Mouse (Mus musculus) hindbrain, embryonic 14.5 days (tissue): ENCODE results near the gene Capn11. TPM values are rescaled to one million over a fixed set of nuclear protein-coding genes. Genes with fewer than 3 reads are reported as not detected.

ENCODE experiments used
- ATAC-seq: fragments of 200-750 bp; cut with Nextera tagmentation; 2 replicates; pipeline ENCODE4 v1.8.0; 2017; ENCODE audit warnings: moderate number of reproducible peaks, mild to moderate bottlenecking, moderate TSS enrichment, moderate library complexity; ENCODE audit not compliant: low FRiP score
- DNase-seq: peaks from one replicate; pipeline ENCODE4 v3.0.0-alpha.2; 2015; ENCODE audit warnings: low spot score
- H3K27ac ChIP-seq: fragments of 300-500 bp; sonication (generic); 2 replicates; pipeline ENCODE4 v1.5.1; 2014; ENCODE audit warnings: mild to moderate bottlenecking, moderate library complexity
- H3K27me3 ChIP-seq: fragments of 300-500 bp; sonication (generic); 2 replicates; pipeline ENCODE4 v1.6.1; 2014; ENCODE audit warnings: mild to moderate bottlenecking, low read length, mixed read lengths; ENCODE audit not compliant: control insufficient read depth, insufficient read depth
- H3K36me3 ChIP-seq: fragments of 300-500 bp; sonication (generic); replicated peaks from 2 replicates; pipeline ENCODE4 v1.6.1; 2014; ENCODE audit not compliant: control insufficient read depth, insufficient read depth
- H3K4me1 ChIP-seq: fragments of 300-500 bp; sonication (generic); replicated peaks from 2 replicates; pipeline ENCODE4 v1.6.1; 2014; ENCODE audit warnings: antibody characterized with exemption, low read length, mixed read lengths; ENCODE audit not compliant: control insufficient read depth, insufficient read depth
- H3K4me2 ChIP-seq: fragments of 300-500 bp; sonication (generic); replicated peaks from 2 replicates; pipeline ENCODE4 v1.6.1; 2014; ENCODE audit warnings: mild to moderate bottlenecking, moderate library complexity
- H3K4me3 ChIP-seq: fragments of 300-500 bp; sonication (generic); replicated peaks from 2 replicates; pipeline ENCODE4 v1.5.1; 2014; ENCODE audit warnings: mild to moderate bottlenecking, low read length
- H3K9ac ChIP-seq: fragments of 300-500 bp; sonication (generic); 2 replicates; pipeline ENCODE4 v1.6.1; 2014
- H3K9me3 ChIP-seq: fragments of 300-500 bp; sonication (generic); 2 replicates; pipeline ENCODE4 v1.6.1; 2016; ENCODE audit warnings: low read length; ENCODE audit not compliant: control insufficient read depth
- WGBS: fragments of 180-500 bp; shearing (Covaris S2); extraction: QIAGEN DNeasy Blood & Tissue Kit; methylation state at CpG from one replicate; pipeline ENCODE4 v1.1.7; 2014; 5-methylcytosine and 5-hydroxymethylcytosine counted together
- polyA plus RNA-seq: library from polyadenylated mRNA; unstranded; fragments of >200 nt; fragmentation: Nextera tagmentation; extraction: Ambion mirVana; gene quantifications from 2 replicates; pipeline ENCODE4 v1.2.1, GENCODE M21; 2014

Capn11 gene
- polyA plus RNA-seq, 1 experiment from 2014 or later, result 2.3 TPM

DNA sequence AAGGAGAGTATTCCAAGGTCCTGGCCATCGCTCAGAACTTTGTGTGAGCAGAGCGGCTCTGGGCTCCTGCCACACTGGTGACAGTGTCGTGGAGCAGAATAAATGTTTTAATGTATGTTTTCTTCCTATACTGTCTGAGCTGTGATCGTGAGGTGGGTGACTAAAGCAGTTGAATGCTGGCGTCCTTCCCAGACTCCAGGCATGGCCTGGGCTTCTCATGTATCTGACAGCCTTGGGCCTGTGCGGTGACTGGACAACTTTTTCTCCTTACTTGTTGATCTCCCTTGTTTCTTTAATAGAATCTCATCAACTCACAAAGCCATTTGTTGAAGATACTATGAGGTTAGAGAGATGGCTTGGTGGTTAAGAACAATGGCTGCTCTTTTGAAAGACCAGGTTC, 39.2 kb upstream of the Capn11 start:
- no peaks in the 10 kb centered on the region for H3K27me3 ChIP-seq
- 89% methylated on average over 6 of the region's 6 CpGs for WGBS
- no peak overlapping the region for H3K4me3 ChIP-seq
- H3K9ac ChIP-seq, result no peak overlapping the region
- H3K4me1 ChIP-seq, result no peaks in the 10 kb centered on the region
- no peaks in the 10 kb centered on the region for H3K9me3 ChIP-seq
- no peak overlapping the region for H3K27ac ChIP-seq
- DNase-seq, result no peak
- no peak for ATAC-seq
- peaks cover 22% of the 10 kb centered on the region for H3K36me3 ChIP-seq
- H3K4me2 ChIP-seq, result no peak overlapping the region

DNA sequence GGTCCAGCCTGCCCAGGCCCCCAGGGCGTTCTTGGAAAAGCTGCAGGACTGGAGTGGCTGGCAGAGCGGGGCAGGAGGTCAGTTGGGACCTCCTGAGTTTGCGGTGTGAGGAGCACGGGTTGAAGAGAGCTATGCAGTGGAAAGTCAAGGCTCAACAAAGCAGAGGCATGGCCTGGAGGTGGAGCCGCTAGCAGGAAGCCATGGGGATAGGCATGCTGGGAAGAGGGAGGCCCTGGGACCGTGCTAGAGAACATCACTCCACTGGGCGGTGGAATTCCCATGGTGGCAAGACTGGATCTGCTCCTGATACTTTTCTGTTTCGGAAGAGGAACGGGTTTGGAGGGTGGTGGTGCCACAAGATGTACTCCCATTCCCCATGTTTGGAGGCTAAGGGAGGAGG, 37.9 kb upstream of the Capn11 start:
- H3K9ac ChIP-seq, result no peak overlapping the region
- no peaks in the 10 kb centered on the region for H3K4me1 ChIP-seq
- 91% methylated on average over 9 of the region's 9 CpGs for WGBS
- H3K4me3 ChIP-seq, result no peak overlapping the region
- no peak for DNase-seq
- no peak for ATAC-seq
- no peak overlapping the region for H3K27ac ChIP-seq
- H3K4me2 ChIP-seq, result no peak overlapping the region
- peaks cover 22% of the 10 kb centered on the region for H3K36me3 ChIP-seq
- no peaks in the 10 kb centered on the region for H3K27me3 ChIP-seq
- no peaks in the 10 kb centered on the region for H3K9me3 ChIP-seq

DNA sequence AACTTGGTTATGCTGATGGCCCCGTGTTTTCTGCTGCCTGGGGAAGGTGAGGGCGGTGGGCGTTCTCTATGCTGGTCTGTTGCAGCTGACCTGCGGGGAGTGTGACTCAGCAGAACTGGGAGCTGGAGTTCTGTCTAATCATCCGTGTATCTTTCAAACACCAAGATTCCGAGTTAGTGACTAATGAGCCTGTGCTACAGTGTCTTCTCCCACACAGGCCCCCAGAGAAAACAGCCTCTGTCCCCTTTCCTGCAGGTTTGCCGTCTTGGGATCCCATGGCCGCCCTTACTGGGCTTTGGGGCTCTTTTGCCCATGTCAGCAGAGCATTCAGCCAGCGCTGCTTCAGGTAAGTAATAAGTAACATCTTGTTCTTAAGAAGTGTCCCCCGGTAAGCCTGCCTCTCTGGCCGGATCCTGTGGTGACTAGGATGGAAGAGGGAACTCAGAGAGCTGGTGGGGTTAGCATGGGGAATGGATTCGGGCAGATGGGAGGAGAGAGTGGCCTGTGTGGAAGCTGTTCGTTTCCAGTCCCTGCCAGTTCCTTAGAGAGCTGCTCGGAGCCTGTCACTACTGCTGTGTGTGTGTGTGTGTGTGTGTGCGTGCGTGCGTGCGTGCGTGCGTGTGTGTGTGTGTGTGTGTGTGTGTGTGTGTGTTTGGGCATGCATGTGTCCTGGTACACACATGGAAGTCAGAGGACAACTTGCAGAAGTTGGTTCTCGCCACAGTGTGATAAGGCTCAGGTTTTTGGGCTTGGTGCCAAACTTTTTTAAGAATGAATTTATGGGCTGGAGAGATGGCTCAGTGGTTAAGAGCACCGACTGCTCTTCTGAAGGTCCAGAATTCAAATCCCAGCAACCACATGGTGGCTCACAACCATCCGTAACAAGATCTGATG, 36.3 kb upstream of the Capn11 start:
- ATAC-seq (no peak), DNase-seq (no peak)
- Histone ChIP-seq H3K4me3 (no peak overlapping the region), H3K36me3 (peaks cover 22% of the 10 kb centered on the region), H3K9ac (no peak overlapping the region), H3K4me1 (no peaks in the 10 kb centered on the region), H3K9me3 (no peaks in the 10 kb centered on the region), H3K27ac (no peak overlapping the region), H3K27me3 (no peaks in the 10 kb centered on the region), H3K4me2 (no peak overlapping the region)
- WGBS, result 73% methylated on average over 23 of the region's 23 CpGs

DNA sequence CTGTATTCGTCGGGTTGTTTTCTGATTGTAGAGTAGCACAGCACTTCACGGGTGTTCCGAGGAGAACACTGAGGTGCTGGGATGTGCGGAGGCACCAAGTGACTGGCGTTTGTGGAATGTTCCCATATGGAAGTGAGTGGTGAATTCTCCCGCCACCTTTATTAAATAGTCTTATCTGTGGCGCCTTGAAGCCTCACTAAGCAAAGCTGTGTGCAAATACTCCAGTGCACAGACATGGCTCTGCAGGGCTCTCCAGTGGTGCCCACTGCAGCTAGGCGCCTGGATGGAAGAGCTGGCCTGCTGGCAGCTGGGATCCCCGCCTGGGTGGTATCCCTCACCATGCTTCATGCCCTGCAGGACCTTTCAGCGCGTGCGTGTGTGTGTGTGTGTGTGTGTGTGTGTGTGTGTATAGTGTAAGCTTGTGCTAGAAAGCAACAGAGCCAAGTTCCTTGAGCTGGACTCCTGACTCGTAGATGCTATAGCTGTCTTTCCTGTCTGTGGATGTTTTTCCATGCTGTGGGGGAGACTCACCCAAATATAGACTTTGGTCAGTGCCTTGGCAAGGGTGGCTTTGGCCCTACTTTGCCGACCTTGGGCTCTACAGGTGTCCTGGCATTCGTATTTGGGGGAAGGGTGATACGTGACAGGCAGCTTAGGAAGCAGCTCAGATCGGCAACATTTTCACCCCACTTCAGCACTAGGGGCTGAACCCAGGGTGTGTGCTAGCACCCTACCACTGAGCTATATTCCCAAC, 34.9 kb upstream of the Capn11 start:
- Histone ChIP-seq H3K4me2 (no peak overlapping the region), H3K36me3 (peaks cover 18% of the 10 kb centered on the region), H3K4me3 (no peak overlapping the region), H3K9me3 (no peaks in the 10 kb centered on the region), H3K27ac (no peak overlapping the region), H3K4me1 (no peaks in the 10 kb centered on the region), H3K9ac (no peak overlapping the region), H3K27me3 (no peaks in the 10 kb centered on the region)
- WGBS, result 85% methylated on average over 18 of the region's 18 CpGs
- ATAC-seq, result no peak
- DNase-seq, result no peak

DNA sequence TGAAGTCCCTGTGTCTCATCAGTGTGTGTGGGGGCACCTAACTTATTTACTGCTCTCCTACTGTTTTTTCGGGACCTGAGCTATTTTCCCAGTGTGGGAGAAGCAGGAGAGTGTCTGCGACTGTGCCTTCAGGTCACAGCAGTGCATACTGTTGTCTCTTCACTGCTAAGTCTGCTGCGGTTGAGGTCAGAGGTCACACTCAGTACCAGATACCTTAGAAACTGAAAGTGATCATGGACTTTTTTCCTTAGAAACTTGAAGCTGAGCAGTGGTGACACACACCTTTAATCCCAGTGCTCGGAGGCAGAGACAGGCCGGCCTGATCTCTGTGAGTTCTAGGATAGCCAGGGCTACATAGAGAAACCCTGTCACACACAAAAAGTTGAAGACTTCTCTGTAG, 33.0 kb upstream of the Capn11 start:
- Histone ChIP-seq H3K4me2 (no peak overlapping the region), H3K4me3 (no peak overlapping the region), H3K27ac (no peak overlapping the region), H3K27me3 (no peaks in the 10 kb centered on the region), H3K4me1 (peaks cover 4% of the 10 kb centered on the region), H3K36me3 (peaks cover 7% of the 10 kb centered on the region; the same call in 1 of the 2 replicates), H3K9ac (no peak overlapping the region), H3K9me3 (no peaks in the 10 kb centered on the region)
- 82% methylated on average over 5 of the region's 5 CpGs for WGBS
- ATAC-seq (no peak), DNase-seq (no peak)

DNA sequence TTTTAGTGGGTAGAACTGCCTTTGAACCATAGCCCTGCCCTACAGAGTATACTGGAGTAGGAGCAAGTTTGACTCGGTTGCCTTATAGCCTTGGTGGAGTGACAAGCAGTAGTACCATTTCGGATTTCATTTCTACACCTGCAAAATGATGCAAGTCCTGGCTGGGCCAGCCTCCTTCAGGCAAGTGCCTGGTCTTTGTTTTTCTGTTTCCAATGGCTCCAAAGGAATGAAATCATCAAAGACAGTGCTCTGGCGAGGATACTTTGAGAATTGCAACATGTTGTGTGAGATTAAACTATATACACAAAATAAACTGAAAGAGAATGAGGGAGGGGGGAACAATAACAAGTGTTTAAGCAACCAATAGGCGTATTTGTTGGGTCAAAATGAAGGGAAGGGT, 30.9 kb upstream of the Capn11 start:
- WGBS, result 95% methylated on average over 4 of the region's 4 CpGs
- no peak overlapping the region for H3K4me2 ChIP-seq
- H3K27ac ChIP-seq, result no peak overlapping the region
- no peak overlapping the region for H3K9ac ChIP-seq
- no peak for ATAC-seq
- no peak overlapping the region for H3K4me3 ChIP-seq
- no peak for DNase-seq
- no peaks in the 10 kb centered on the region for H3K27me3 ChIP-seq
- H3K9me3 ChIP-seq, result no peaks in the 10 kb centered on the region
- no peaks in the 10 kb centered on the region for H3K36me3 ChIP-seq
- peaks cover 10% of the 10 kb centered on the region for H3K4me1 ChIP-seq

DNA sequence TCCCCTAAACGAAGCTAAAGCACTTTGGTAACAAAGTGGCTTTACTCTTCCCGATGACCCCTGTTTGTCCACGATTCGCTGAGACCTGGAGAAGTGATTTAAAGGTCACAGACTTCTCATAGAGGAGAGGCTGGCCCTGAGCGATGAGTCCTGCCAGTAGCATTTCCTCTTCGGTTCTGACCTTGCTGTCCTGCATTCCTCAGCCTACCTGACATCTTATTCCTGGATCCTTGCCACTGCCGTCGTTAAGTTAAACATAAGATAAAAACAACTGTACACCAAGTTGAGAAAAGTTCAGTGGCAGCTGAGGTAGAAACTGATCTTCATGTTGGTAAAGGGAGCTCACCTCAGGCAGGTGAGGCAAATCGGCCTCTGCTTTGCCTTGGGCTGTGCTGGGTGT, 30.0 kb upstream of the Capn11 start:
- Histone ChIP-seq H3K4me1 (peaks cover 17% of the 10 kb centered on the region), H3K4me2 (no peak overlapping the region), H3K36me3 (no peaks in the 10 kb centered on the region), H3K27me3 (no peaks in the 10 kb centered on the region), H3K4me3 (no peak overlapping the region), H3K9me3 (no peaks in the 10 kb centered on the region), H3K27ac (no peak overlapping the region), H3K9ac (no peak overlapping the region)
- DNase-seq, result no peak
- ATAC-seq, result no peak
- 94% methylated on average over 9 of the region's 9 CpGs for WGBS

DNA sequence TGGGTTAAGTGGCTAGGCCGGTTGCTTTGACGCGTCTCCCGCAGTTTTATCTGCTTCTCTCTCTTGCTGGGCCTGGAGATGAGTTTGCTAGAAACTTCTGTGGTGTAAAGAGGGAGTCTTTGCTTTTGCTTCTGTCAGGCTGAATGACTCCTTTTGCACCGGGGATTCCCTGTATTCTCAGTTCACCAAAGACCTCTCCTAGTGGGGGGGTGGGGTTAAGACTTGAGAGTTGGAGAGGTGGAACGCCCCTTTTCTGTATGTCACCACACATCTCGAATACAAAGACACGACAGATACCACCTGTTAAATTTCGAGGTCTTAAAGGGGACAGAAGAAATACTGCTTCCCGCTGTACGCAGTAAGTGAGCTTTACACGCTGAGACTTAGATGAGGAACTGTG, 27.6 kb upstream of the Capn11 start, which contains the start of gene Tmem63b:
TSS of gene Tmem63b (minus strand) at position 190 of the 400 bp plus-strand sequence.
- Histone ChIP-seq H3K9ac (peak within 1 kb of the TSS; percentile 92), H3K4me2 (peak within 1 kb of the TSS; percentile 75), H3K4me3 (peak within 1 kb of the TSS; percentile 84), H3K9me3 (no peaks in the 10 kb centered on the region), H3K4me1 (peaks cover 24% of the 10 kb centered on the region), H3K27me3 (no peaks in the 10 kb centered on the region), H3K27ac (peak within 1 kb of the TSS; percentile 93), H3K36me3 (no peaks in the 10 kb centered on the region)
- ATAC-seq (no peak), DNase-seq (no peak)
- WGBS, result 12% methylated on average over 12 of the region's 12 CpGs

DNA sequence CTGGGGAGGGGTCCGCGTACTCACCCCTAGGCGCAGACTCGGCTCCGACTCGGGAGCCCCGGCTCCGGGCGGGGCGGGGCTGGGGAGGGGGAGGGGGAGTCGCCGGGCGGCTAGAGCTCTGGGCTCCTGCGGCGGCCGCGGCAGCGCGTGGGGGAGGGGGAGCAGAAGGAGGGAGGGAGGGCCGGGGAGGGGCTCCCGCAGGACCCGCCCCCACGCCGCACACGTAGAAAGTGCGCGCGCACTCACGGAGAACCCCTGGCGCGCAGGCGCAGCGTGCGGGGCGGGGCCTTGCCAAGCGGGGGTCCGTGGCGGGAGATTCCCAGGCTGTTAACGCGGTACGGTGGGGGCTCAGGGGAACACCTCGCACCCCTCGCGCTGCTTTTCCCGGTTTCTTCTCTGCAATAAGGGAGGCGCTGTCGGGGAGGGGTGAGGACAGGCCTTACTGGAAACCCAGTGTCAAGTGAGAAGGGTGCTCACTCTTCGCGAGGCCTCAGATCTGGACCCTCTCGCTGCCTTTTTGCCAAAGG, 27.0 kb upstream of the Capn11 start, which contains the start of gene Mrpl14:
TSS of gene Mrpl14 (plus strand) at position 230 of the 527 bp plus-strand sequence.
- under 1% methylated on average over 30 of the region's 50 CpGs for WGBS
- no peaks in the 10 kb centered on the region for H3K36me3 ChIP-seq
- H3K9ac ChIP-seq, result peak within 1 kb of the TSS; percentile 92
- no peaks in the 10 kb centered on the region for H3K9me3 ChIP-seq
- H3K4me3 ChIP-seq, result peak within 1 kb of the TSS; percentile 84
- ATAC-seq (peak; percentile 90), DNase-seq (peak; percentile 98)
- H3K4me2 ChIP-seq, result peak within 1 kb of the TSS; percentile 75
- H3K4me1 ChIP-seq, result peaks cover 24% of the 10 kb centered on the region
- H3K27ac ChIP-seq, result peak within 1 kb of the TSS; percentile 93
- H3K27me3 ChIP-seq, result no peaks in the 10 kb centered on the region
